Mouse (Mus musculus): ENCODE measurements around the gene Gm10401. TPM values are rescaled to one million over a fixed set of nuclear protein-coding genes. Genes with fewer than 3 reads are reported as not detected.
"Not testable (repeated sequence)": the region's sequence is repeated elsewhere in the genome, so short reads cannot be mapped to it uniquely, and the experiment has no call there.

The Gm10401 gene
- total RNA-seq, 2 experiments from 2014 or later = not detected

DNA sequence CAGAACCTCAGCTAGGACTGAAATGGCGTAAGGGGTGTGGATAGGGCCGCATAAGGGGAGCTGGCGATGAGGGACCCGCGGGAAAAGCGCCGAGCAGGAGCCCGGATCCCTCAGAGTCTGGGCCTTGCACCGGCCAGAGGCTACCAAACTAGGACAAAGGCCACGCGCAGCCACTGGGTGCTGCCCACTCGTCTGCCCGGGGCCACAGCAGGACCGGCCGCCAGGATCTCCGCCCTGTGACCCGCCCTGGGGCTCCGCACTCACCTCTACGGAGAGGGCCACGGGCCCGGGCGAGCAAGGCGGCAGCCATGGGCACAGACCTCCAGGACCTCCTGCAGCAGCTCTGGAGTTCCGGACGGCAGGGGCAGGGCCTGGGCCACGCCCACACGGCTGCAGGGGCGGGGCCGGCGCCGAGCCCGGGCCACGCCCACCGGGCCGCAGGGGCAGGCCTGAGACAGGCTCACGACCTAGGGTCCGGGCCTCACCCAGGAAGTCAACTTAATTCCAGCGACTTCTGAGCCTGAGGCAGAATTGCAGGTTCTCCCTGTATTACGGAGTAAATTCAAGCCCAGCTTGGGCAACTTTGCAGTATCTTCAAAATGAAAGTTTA is 21.0 kb upstream of the Gm10401 start, which contains the start of gene Acads:
Gene Acads, minus strand, starts transcription at position 386 of the 610 bp plus-strand sequence.
- peak; percentile 48 to 72 for DNase-seq (ENCODE audit: low spot score in 2 of 2)

DNA sequence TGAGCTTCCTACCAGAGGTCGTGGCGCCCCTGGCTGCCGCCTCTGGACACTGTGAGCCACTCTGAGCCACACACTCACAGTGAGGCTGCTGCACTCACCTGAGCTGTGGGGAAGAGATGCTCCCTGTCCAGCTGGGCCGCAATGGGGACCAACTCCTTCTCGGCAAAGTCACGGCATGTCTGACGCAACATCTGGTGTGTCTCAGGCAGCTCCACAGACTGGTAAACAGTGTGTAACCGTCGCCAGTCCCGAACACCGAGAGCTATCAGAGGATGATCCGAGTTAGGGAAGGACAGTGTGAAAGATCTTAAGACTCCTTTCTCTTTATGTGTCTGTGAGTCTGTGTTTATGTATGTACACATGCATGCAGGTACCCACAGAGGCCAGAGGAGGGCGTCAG is 19.4 kb upstream of the Gm10401 start:
- DNase-seq (ENCODE audit: low spot score in 2 of 2) = no peak

DNA sequence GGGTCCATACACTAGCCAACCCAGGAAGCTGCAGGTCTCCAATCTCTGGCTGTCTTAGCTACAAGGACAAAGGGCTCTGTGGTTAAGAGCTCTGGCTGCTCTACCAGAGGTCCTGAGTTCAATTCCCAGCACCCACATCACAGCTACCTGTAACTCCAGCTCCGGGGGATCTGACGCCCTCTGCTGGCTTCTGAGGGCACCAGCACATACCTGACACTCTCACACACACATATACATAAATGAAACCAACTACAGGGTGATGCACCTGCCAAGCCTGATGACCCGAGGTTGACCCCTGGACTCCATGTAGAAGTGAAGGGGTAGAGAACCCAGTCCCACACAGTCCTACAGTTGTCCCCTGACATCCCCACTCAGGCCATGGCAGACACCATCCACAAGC is 18.3 kb upstream of the Gm10401 start:
- DNase-seq (ENCODE audit: low spot score in 2 of 2) = no peak

DNA sequence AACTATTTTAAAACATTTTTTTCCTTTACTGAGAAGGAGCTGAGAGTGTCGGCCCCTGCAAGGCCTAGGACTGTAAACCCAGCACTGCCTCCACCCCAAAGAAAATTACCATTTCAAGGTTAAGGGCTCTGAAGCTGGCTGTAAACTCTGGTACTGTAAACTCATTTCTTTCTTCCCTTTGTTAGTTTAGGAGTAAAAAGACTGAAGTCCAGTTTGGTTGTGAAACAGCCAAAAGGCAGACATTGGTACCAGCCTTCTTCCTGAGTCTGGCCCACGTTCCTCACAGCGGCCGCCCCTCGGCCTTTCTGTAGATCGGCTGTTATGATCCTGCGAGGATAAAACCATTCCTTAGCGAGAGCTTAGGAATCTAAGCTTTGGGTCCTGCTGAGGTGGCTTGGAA is 16.4 kb upstream of the Gm10401 start:
- no peak for DNase-seq (ENCODE audit: low spot score in 2 of 2)

DNA sequence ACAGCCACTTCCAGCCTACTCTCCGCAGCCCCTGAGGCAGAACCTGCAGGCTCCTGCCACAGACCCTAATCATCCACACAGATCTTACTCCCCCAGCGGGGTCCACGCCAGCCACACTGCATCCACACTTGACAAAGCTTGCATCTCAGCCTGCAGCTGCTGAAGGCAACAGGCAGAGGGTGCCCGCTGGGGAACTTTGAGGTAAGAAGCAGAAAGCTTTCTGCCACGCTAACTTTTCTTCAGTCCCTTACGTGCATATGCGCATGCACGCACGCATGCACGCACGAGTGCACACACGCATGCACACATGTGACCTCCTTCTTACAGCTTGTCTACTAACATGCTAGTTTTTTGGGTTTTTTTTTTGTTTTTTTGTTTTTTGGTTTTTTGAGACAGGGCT is 15.1 kb upstream of the Gm10401 start:
- no peak for DNase-seq (ENCODE audit: low spot score in 2 of 2)

DNA sequence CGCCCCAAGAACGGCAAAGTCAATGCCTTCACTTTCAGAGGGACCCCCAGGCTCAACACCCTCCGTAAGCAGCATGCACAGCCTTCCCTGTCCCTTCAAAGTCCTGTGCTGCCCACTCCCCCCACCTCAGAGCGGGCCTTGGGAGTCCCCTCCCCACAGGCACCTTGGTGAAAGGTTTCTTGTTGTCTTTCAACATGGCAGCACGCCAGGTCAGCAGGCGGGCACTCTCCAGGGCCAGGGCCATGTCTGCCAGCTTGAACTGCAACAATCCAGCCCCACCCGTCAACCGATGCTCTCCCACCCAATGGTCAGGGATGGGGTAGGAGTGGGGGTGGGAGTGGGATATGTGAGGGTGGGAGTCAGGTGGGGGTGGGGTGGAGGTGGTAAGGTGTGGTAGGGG is 13.1 kb upstream of the Gm10401 start:
- no peak for DNase-seq (ENCODE audit: low spot score in 2 of 2)

DNA sequence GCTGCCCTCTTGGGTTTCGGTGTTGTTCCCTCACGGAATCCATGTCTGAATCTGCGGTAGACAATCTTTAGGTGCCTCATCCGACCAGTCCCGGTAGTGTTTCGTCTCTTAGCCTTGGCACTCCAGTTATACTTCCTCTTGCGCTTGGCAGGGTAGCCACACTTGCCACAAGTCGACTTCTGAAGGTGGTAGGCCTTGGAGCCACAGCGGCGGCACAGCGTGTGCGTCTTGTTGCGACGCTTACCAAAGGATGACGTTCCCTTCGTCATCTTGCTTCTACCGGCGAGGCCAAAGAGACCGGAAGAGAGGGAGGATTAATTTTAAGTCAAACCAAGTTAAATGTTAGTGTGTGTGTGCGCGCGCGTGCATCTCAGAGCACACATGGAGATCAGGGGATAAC is 5.2 kb upstream of the Gm10401 start:
- DNase-seq (ENCODE audit: low spot score in 2 of 2) = not testable (repeated sequence)

DNA sequence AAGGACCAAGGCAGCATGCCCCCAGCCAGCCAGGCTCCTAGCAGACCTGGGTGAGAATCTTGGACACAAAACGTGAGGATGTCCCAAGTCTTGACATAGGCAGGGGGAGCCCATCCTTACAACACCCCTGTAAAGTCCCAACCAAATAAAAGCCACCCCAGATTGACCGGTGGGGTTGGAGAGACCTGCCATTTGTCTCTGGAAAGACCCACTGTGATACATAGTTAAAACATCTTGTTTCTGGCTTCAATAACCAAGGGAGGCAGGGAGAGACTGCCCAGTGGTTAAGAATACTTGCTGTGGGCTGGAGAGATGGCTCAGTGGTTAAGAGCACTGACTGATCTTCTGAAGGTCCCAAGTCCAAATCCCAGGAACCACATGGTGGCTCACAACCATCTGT is 4.1 kb upstream of the Gm10401 start:
- no peak for DNase-seq (ENCODE audit: low spot score in 2 of 2)

DNA sequence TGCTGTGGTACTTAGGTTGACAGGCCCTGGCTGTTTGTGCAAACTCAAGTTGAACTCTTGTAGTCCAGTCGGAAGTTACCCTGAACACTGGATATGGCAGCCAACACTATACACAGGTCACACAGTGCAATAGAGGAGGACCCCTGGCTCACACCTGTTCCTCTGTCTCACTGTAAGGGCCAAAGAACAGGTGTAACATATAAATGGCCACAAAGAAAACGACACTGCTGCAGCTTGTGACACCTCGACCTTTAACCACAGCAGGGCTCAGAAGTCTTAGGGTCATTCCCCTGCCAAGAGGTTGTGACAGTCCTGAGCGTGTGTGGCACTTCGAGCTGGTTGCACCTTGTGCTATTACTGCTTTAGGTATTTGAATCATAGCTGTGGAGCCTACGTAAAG is 2.4 kb upstream of the Gm10401 start:
- no peak for DNase-seq (ENCODE audit: low spot score in 2 of 2)

DNA sequence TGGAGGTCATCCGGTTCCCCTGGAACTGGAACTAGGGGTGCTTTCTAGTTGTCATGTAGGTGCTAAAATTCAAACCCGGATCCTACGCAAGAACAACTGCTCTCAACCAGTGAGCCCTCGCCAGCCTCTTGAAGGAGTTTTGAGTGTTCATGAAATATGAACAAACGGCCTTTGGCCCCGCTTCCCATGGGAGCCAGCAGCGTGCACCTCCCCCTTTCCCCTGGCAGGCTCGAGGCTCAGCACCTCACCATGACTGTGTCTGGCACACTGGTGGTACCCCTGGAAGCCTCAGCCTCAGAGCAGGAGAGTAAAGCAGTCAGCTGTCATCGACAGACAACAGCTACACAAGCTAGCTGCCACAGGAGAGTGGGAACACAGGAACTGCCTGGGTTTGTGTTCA is 1.9 kb upstream of the Gm10401 start:
- DNase-seq (ENCODE audit: low spot score in 2 of 2) = no peak

DNA sequence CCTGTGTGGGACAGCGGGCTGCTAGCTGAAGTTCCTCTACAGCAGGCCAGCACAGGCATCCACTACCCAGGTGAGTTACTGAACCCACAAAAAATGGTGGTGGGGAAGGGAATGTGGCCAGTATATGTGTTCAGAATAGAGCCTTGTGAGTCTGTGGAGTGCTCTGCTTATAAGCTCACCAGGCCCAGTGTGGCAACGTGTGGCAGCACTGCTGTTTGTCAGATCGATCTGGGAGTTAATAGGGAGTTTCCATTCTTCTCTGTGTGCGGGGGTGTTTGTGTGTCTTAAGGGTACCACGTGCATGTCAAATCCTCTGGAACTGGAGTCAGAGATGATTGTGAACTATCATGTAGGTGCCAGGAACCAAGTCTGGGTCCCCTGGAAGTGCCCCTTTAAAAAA is 1.4 kb upstream of the Gm10401 start:
- no peak for DNase-seq (ENCODE audit: low spot score in 2 of 2)

DNA sequence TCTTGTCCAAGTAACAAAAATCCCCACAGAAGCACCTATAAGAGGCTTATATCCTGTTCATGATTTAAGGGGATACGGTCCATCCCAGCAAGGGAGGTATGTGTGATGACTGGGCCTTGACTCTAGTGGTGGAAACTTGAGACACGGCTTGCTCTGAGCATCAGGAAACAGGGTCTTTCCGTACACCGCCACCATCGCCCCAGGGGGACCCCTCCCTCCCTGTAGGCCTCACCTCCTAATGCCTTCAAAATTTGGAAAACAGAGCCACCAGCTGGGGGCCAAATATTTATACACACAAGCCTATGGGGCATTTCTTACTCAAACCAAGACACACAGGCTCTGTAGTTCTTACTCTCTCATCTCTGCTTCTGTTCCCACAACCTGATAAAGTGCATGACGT is 6.3 kb downstream of the Gm10401 start:
- no peak for DNase-seq (ENCODE audit: low spot score in 2 of 2)

DNA sequence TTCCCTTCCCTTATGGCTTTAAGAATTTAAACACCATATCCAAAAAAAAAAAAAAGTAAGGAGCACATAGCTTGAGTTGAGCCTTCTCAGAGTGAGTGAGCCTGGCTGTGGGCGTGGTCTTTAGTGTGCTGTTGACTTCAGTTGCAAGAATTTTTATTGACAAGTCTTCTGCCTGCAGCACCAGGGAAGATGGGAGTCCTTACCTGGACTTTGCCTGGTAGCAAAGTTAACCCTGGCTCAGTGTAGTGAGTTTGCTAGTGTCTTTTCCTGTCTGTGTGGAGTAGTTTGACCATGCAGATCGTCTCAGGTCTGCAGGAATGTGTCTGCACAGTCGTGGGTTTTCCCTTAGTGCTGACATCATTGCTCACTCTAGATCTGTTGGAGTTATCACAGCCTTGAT is 7.1 kb downstream of the Gm10401 start:
- no peak for DNase-seq (ENCODE audit: low spot score in 2 of 2)

DNA sequence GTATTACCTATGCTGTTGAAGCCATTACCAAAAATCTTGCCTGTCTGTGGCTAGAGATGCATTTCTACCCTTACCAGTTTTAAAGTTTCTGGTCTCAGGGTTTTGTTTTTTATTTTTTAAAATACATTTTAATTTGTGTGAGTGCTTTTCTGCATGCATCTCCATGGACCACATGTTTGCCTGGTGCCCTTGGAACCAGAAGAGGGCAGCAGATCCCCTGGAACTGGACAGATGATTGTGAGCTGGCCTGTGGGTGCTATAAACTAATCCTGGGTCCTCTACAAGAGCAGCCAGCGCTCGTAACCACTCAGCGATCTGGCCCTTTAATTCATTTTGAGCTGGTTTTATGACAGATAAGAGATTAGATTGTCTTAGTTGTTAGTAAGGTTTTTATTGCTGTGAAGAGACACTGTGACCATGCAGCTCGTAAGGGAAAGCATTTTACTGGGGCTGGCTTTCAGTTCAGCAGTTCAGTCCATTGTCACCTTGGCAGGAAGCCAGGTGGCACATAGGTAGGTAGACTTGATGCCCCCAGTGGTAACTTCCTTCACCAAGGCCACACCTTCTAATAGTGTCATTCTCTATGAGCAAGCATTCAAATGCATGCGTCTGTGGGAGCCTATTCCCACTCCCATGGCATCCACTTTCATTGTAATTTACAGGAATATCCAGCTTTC is 8.4 kb downstream of the Gm10401 start:
- DNase-seq (ENCODE audit: low spot score in 2 of 2) = no peak

DNA sequence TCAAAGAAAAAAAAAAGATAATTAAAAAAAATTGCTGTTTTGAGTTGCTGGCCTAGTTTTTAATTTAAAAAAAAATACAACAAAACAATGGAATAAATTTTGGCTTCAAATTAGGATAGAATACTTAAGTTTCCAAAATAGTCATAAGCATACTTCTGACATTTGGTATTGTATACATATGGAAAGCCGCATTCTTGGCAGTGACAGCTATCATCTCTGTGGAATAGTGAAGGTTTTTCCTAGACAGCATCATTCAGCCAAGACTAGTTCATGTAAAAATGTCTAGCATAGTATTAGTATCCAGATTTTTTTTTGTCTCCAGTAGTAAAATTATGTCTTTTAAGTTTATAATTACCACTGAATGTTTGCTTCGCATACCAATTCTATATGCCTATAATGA is 12.4 kb downstream of the Gm10401 start:
- no peak for DNase-seq (ENCODE audit: low spot score in 2 of 2)

DNA sequence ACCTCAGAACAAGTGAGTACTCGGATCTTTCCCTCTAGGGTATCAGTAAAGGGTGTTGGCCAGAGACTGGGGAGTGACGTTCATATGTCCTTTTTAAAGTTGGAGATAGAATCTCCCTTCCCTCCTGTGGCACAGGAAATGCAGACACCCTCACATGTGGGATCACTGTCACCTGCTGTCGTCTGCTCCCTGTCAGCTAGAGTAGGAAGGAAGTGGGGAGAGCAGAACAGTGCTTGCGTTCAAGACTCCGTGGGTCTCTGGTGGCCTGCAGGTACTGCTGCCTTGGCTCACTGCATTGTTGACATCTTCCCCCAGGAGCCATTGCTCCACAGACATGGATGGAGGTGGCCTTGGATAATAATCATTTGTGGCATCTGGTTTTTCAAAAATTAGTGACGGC is 14.6 kb downstream of the Gm10401 start:
- DNase-seq (ENCODE audit: low spot score in 2 of 2) = no peak

DNA sequence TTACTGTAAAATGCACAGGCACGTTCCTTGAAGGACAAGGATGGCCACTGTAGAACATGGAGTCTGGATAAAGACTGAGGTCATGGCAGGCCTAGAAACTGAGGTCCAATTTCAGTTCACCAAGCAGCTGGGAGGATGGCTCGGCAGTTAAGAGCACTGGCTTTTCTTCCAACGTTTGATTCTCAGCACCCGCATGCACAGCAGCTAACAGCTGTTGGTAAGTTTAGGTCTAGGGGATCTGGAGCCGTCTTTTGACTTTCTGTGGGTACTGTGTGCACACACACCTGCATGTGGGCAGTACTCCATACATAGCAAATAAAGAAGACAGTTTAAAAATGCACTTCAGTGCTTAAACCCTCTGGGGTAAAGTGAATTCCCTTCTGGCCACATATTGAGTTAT is 16.5 kb downstream of the Gm10401 start:
- no peak for DNase-seq (ENCODE audit: low spot score in 2 of 2)

DNA sequence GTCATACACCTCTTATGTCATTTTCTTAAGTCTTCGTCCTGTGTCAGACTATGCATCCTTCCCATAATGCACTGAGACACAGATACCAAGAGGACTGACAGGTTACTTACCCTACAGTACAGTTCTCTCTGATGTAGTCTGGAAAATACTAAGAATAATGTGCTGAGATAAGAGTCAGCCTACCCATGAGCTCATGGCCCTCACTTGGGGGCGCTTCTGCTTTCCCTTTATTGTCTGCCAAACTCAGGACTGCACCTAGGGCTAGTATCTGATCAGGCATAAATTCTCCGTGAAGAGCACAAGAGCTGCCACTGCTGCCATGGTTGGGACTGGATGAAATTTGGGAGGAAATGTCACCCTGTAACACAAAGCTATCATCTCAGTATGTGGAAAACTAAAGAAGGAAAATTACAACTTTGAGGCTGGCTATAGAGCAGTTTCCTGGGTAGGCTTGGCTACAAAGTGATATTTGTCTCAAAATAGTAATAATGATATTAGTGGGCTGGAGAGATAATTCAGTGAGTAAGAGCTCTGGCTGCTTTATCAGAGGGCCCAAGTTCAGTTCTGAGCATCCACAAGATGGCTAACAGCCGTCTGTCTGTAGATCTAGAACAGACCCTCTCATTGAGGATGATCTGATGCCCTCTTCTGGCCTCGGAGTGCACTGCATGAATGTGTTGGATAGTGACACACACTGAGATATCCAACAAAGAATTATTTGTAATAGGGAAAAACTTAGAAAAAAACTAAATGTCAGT is 21.8 kb downstream of the Gm10401 start:
- DNase-seq (ENCODE audit: low spot score in 2 of 2) = peak; percentile 77 to 80

DNA sequence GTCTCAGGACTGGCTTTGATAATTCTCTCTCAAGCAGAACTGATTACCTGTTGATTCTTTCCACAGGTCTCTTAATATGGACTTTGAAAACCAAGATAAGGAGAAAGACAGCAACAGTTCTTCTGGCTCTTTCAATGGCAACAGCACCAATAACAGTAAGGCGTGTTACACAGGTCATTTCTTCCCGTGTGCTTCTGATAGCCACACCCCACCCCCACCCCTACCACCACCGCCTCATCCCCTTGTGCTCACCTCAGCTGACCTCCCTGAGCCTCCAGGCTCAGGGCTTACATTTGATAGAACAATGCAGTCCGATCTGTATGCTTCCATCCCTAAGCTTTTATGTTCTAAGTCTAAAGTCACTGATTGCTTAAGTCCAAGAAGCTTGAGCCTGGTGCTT is 23.3 kb downstream of the Gm10401 start:
- DNase-seq (ENCODE audit: low spot score in 2 of 2) = no peak

DNA sequence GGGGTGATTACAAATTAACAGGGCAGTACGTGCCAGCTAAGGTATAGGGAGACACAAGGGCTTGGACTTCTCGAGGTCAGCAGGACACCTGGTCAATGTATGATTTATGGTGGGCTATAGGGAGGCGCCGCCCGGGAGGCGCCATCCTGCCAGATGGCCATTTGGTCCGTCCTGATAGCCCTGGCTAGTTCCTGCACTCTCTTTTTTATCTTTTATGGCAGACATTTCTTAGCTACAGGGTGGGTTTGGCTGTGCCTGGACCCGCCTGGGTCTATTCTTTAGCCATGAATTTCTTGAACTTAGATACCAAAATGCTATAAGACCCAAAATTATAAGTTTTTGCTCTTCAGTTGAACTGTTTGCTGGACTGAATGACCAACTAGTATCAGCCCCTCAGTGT is 24.8 kb downstream of the Gm10401 start:
- DNase-seq (ENCODE audit: low spot score in 2 of 2) = not testable (repeated sequence)

DNA sequence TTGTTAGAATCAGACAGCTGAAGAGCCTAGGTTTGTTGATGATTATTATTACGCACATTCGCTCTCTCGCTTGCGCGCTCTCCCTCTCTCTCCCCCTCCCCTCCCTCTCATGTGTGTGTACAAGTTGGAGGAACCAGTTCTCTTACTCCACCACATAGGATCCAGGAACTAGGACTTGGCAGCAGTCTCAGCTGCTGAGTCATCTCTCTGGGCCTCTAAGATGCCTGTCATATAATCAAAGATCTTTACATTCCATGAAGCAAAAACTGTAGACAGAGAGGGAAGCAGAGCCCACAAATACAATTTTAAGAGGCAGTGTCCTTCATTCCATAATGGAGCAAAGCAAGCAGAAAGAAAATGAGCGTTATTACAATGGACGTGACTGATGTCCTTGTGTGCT is 26.0 kb downstream of the Gm10401 start:
- peak in 1 of 2 experiments; percentile 21 for DNase-seq (ENCODE audit: low spot score in 2 of 2)

DNA sequence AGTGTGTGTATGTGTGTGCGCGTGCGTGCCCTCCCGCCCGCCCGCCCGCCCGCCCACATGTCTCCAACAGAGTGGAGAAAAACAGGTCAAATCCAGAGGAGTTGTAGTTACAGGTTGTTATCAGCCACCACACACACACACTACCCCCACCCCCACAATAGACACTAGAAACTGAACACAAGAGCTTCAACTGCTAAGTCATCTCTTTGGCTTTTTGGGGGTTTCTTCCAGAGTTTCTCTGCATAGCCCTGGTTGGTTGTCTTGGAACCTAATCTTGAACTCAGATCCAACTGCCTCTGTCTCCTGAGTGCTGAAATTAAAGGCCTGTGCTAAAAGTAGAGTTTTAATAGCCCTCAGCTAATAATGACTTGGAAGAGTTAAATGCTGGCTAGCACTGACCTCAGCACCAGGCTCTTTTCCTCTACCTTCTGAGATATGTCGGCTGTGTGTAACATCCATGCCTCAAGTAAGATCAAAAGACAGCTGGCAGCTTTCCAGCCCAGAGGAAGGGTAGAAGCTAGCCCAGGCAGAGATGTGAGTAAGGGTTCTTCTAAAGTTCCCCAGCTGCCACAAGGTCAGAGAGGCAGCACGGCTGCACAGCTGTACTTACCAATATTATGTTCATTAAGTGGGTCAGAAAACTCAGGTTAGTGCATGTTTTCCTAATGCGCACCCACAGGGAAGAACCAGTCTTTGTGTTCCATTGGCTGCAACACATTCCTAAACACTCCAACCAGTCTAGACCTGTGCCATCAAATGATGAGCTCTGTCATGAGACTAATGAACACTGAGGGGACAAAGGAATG is 26.8 kb downstream of the Gm10401 start:
- DNase-seq (ENCODE audit: low spot score in 2 of 2) = no peak

All from layer of hippocampus, postnatal 10 days (tissue).